Mouse (Mus musculus): Measurements from ENCODE around the gene Crybb1.

The Crybb1 gene

DNA sequence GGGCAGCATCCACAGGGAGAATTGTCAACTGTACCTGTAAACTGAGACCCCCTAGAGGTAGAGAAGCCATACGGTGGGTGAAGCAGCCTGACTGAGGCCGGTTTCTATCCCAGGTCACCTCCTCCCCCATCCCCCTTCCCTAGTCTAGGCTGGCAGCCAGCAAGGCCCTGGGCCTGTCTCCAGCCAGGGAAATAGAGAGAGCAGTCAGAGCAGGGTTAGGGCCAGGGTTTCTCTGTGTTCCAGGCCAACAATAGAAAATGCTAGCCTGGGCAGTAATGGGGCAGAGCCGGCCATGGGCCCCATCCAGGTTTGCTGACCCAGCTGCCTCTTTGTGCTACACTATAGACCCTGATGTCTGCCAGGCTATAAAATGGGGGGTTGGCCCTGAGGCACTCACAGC, at the start of gene Crybb1:
Gene Crybb1, plus strand, starts transcription at position 390 of the 400 bp plus-strand sequence.
- DNase-seq, result no peak

GRCm38 (mm10) chr5:112206543-112207255, 48.9 kb upstream of the Crybb1 start:
- no peak for DNase-seq

DNA sequence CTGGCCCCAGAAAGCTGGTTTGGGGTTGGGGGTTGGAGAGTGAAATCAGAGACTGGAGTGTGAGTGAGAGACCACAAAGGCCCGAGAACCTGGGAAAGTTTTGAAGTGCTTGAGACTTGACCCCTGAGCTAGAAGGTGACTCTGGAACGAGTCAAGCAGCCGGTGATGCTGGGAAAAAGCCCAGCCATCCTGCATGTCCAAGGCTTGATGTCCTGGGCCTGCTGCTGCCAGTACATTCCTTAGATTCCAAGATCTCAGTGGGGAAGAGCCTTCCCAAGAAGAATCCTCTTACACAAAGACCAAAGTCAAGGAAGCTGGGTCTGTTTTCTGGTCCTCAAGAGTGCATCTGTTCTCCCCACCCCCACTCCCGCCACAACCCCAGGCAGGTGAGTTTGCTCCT, 47.3 kb upstream of the Crybb1 start:
- no peak for DNase-seq

DNA sequence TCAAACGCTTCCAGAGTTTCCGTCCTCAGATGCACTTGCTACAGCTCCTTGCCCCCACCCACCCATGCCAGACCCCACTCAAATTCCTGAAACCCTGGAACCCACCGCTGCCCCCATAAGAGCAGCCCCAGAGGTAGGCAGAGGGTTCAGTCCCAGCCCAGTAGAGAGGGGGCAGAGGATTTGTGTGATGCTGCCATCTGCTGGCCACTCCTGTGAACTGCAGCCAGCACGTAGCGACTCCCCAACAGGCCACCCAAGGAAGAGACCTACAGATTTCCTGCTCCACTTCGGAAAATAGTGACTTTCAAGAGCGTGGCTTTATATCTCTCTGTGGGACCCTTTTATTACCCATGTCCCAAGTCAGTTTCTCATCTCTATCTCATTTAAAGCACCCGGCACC, 45.5 kb upstream of the Crybb1 start:
- peak; percentile 22 to 31 for DNase-seq

- DNase-seq, result no peak
Measured at GRCm38 (mm10) chr5:112211911-112212310, 43.7 kb upstream of the Crybb1 start.

DNA sequence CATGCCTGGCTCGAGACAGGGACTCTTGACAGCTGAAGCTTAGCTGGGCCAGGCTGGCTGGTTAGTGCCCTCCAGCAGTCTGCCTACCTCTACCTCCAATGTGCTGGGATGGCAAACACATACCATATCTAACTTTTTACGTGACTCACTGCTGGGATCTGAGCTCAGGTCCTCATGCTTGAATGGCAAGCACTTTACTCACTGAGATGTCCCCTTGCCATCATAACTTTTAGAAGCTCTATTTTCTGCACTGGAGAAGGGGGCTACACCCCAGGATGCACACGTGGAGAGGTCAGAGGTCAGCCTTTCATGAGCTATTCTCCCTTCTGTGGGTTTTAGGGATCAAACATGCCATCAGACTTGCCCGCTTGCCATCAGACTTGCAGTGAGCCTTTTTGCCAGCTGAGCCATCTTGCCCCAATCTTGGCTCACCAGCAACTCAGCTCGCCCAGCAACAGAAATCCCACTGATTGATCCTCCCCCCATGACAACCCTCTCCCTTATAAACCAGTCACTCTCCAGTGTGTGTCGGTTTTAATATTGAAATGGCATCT, 42.8 kb upstream of the Crybb1 start:
- no peak for DNase-seq

- DNase-seq, result no peak
Measured at GRCm38 (mm10) chr5:112213331-112214240, 42.0 kb upstream of the Crybb1 start.

DNA sequence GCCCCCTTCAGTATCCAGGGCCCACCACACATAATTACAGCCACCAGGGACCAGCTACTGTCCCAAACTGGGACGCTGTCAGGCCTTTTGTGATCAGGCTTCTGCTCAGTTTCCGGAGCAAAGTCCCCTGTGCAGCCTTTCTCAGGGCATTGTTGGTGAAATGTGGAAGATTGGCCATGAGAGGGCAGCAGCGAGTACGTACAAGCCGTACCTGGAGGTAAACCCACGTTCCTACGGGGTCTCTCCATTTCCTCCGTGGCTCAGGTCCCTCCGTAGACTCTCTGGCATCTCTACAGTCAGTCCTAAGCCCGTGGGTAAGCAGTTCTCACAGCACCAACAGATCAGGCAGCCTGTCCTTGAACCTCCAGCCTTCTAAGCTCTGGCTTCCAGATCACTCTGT, 41.2 kb upstream of the Crybb1 start:
- DNase-seq, result peak; percentile 20 to 48

- DNase-seq, result no peak
Measured at GRCm38 (mm10) chr5:112215291-112215751, 40.3 kb upstream of the Crybb1 start.

GRCm38 (mm10) chr5:112215801-112216251, 39.8 kb upstream of the Crybb1 start:
- no peak for DNase-seq

- DNase-seq, result no peak
Measured at GRCm38 (mm10) chr5:112216335-112216734, 39.3 kb upstream of the Crybb1 start.

DNA sequence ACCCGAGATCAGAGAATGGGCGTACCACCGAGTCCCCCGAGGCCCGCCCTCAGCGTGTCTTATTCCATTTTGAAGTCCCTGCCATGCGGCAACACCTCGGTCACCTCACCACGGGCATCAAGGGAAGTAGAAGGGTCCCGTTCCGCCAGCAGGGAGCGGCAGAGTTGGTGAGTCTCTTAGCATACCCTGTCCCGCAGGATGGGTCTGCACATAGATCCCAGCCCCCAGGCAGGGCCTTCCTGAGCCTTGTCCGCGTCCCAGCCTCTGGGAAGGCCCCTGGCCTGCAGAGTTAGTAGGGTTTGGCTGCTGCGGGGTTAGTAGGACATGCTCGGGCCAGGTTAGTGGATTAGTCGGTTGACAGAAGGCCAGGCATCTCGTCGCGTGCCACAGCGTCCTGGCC, 38.6 kb upstream of the Crybb1 start:
- DNase-seq, result no peak

- no peak for DNase-seq
Measured at GRCm38 (mm10) chr5:112218679-112219078, 36.9 kb upstream of the Crybb1 start.

- peak in 1 of 2 experiments; percentile 12 for DNase-seq
Measured at GRCm38 (mm10) chr5:112219398-112219797, 36.2 kb upstream of the Crybb1 start.

- peak in 1 of 2 experiments; percentile 15 for DNase-seq
Measured at GRCm38 (mm10) chr5:112220203-112220602, 35.4 kb upstream of the Crybb1 start.

- no peak for DNase-seq
Measured at GRCm38 (mm10) chr5:112225591-112225990, 30.0 kb upstream of the Crybb1 start.

DNA sequence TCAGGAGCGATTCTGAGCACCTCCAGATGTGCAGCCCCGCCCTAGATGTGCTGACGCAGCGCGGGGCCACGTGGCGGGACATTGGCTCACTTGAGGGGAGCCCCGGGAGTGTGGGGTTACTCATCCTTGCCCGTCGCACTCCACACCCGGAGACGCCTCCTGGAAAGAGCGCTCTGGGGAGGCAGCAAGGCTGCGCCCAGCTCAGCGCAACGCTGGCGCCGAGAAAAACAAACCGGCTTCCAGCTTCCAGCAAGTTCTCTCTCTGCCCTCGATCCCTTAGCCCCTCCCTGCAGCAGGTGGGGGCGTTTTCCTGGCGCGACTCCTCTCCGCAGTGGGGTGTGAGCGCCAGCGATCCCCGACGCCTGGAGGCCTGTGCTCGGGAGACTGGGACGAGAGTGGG, 28.3 kb upstream of the Crybb1 start:
- DNase-seq, result no peak

GRCm38 (mm10) chr5:112227898-112228239, 27.7 kb upstream of the Crybb1 start:
- DNase-seq, result no peak

GRCm38 (mm10) chr5:112228240-112229076, 27.2 kb upstream of the Crybb1 start:
- DNase-seq, result no peak

DNA sequence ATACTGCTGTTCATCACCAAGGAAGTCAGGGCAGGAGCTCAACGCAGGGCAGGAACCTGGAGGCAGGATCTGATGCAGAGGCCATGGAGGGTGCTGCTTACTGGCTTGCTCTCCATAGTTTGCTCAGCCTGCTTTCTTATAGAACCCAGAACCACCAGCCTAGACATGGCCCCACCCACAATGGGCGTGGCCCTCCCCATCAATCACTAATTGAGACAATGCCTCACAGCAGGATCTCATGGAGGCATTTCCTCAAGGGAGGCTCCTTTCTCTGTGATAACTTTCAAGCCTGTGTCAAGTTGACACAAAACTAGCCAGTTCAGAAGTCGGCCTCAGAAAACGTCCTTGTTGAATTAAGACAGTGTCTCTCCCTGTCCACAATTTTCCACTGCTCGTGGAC, 19.8 kb upstream of the Crybb1 start:
- no peak for DNase-seq

DNA sequence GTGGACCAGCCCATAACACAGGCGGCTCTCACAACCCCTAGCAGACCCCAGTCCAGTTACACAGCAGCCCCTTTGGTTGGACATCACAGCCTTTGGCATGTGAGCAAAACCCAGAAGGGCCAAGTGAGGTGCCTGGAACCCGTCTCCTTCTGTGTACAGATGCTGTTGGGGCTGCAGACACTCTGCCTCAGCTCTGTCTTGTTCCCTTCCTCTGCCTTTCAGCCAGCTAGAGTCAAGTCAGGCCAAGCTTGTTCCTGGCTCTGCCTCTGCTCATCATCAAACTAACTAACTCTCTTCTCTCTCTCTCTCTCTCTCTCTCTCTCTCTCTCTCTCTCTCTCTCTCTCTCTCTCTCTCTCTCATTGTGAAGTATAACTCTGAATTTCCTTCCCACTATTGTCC, 19.0 kb upstream of the Crybb1 start:
- no peak for DNase-seq

DNA sequence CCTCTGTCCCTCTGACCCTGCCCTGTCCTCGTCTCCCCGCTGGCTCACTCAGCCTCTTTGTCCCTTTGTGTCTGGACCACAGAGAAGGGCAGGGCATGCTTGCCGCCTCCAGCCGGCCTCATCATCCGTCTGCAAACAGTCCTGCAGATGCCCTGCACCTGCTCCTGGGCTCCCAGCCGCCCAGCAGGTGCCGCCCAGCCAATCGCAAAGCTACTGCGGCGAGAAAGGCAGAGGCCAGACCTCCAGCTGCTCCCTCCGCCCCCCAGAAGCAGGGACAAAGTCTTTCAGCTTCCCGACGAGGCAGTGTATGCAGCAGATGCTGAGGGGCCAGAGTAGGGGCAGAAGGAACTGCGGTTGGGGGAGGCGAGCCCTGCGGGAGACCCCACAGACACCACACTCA, 18.2 kb upstream of the Crybb1 start:
- no peak for DNase-seq

All from lung, adult 18-20 months (tissue).